Mouse (Mus musculus): ENCODE measurements around the gene Oasl1.

- no peak for TF ChIP-seq CTCF (IDR thresholded peaks at IDR 0.05; ENCODE audit: borderline replicate concordance, extremely low read depth, insufficient read depth, insufficient read length)
- no peak for TF ChIP-seq POLR2A (IDR thresholded peaks at IDR 0.05; ENCODE audit: borderline replicate concordance, extremely low read depth, insufficient read depth, insufficient read length, poor library complexity, severe bottlenecking)
Measured at GRCm38 (mm10) chr5:114897374-114897793, 25.7 kb upstream of the Oasl1 start.
